Mouse (Mus musculus): ENCODE measurements around the gene Zfp800. TPM values are rescaled to one million over a fixed set of nuclear protein-coding genes. Genes with fewer than 3 reads are reported as not detected.

Gene Zfp800
- polyA plus RNA-seq, 1 experiment from 2014 or later: 21.7 TPM

DNA sequence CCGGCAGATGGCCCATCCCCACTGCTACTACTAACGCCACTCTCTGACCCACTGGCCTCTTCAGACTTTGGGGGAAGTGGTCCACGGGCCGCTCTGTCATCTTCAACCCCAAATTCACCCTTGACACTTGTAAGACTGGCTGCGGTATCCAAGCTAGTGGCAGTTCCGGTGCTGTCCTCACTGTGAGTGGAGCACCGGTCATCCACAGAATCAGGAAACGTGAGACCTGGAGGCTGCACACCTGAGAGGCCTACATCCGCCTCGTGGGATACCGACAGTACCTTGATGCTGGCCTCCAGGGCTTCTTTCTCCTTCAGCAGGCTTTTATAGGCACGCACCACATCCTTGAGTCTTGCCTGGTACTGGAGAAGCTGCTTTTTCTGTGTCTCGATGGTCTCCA is 23.1 kb upstream of the Zfp800 start:
- no peak for ATAC-seq (ENCODE audit: low FRiP score)
- Histone ChIP-seq H3K4me1 (peaks cover 38% of the 10 kb centered on the region), H3K27ac (no peak overlapping the region), H3K36me3 (peaks cover 42% of the 10 kb centered on the region), H3K4me2 (replicated peaks) (peak overlapping the region; percentile 96), H3K9me3 (replicated peaks) (no peaks in the 10 kb centered on the region), H3K4me3 (peak overlapping the region; percentile 65), H3K27me3 (no peaks in the 10 kb centered on the region), H3K9ac (peak overlapping the region; percentile 75)
- 19% methylated on average over 13 of the region's 13 CpGs for WGBS

GRCm38 (mm10) chr6:28420361-28420760 is 22.6 kb upstream of the Zfp800 start:
- 81% methylated on average over 17 of the region's 17 CpGs for WGBS
- Histone ChIP-seq H3K27me3 (no peaks in the 10 kb centered on the region), H3K4me1 (peaks cover 35% of the 10 kb centered on the region), H3K36me3 (peaks cover 42% of the 10 kb centered on the region), H3K9me3 (replicated peaks) (no peaks in the 10 kb centered on the region), H3K27ac (no peak overlapping the region), H3K4me3 (peak overlapping the region; percentile 65), H3K9ac (peak overlapping the region; percentile 75), H3K4me2 (replicated peaks) (peak overlapping the region; percentile 96)
- no peak for ATAC-seq (ENCODE audit: low FRiP score)

GRCm38 (mm10) chr6:28419673-28420072 is 21.9 kb upstream of the Zfp800 start:
- Histone ChIP-seq H3K4me2 (replicated peaks) (peak overlapping the region; percentile 96), H3K9me3 (replicated peaks) (no peaks in the 10 kb centered on the region), H3K27ac (no peak overlapping the region), H3K9ac (no peak overlapping the region), H3K4me3 (no peak overlapping the region), H3K4me1 (peaks cover 30% of the 10 kb centered on the region), H3K36me3 (peaks cover 41% of the 10 kb centered on the region), H3K27me3 (no peaks in the 10 kb centered on the region)
- WGBS: 80% methylated on average over 2 of the region's 2 CpGs
- ATAC-seq (ENCODE audit: low FRiP score): no peak

DNA sequence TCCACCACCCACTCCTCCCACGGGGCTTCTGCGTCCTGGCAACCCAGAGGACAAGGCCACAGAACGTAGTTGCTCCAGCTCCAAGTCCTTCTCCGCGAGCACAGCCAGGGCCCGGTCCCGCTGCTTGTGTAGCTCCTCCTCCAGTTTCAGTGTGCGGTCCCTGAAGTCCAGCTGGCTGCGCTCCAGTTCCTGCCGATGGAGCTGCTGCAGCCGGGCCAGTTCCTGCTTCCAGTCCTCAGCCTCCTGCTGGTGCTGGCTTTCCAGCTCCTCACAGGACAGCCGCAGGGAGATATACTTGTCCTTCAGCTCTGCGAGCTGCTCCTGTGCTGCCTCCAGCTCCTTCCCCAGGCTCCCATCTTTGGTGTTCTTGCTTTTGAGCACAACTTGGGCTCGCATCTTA is 20.6 kb upstream of the Zfp800 start:
- H3K4me1 ChIP-seq: peaks cover 25% of the 10 kb centered on the region
- WGBS: 87% methylated on average over 14 of the region's 14 CpGs
- no peak overlapping the region for H3K4me3 ChIP-seq
- no peak overlapping the region for H3K27ac ChIP-seq
- ATAC-seq (ENCODE audit: low FRiP score): no peak
- H3K27me3 ChIP-seq: no peaks in the 10 kb centered on the region
- H3K36me3 ChIP-seq: peaks cover 43% of the 10 kb centered on the region
- H3K9me3 ChIP-seq (replicated peaks): no peaks in the 10 kb centered on the region
- H3K9ac ChIP-seq: no peak overlapping the region
- H3K4me2 ChIP-seq (replicated peaks): no peak overlapping the region

GRCm38 (mm10) chr6:28416981-28417380 is 19.2 kb upstream of the Zfp800 start:
- H3K4me3 ChIP-seq: no peak overlapping the region
- peaks cover 21% of the 10 kb centered on the region for H3K4me1 ChIP-seq
- H3K9me3 ChIP-seq (replicated peaks): no peaks in the 10 kb centered on the region
- WGBS: 73% methylated on average over 4 of the region's 4 CpGs
- no peak overlapping the region for H3K27ac ChIP-seq
- H3K36me3 ChIP-seq: peaks cover 52% of the 10 kb centered on the region
- no peak overlapping the region for H3K9ac ChIP-seq
- H3K4me2 ChIP-seq (replicated peaks): no peak overlapping the region
- no peaks in the 10 kb centered on the region for H3K27me3 ChIP-seq
- ATAC-seq (ENCODE audit: low FRiP score): no peak

DNA sequence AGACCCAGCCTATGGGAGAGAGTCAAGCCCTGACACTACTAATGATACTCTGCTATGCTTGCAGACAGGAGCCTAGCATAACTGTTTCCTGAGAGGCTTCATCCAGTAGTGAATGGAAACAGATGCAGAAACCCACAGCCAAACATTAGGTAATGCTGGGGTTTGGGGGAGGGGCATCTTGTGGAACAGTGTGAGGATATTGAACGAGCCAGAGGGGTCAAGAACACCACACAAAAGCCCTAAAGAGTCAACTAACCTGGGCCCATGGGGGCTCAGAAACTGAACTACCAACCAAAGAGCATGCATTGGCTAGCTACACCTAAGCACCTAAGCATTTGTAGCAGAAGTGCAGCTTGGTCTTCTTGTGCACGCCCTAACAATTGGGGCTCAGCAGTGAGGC is 13.4 kb upstream of the Zfp800 start:
- Histone ChIP-seq H3K9me3 (replicated peaks) (no peaks in the 10 kb centered on the region), H3K36me3 (peaks cover 23% of the 10 kb centered on the region), H3K4me2 (replicated peaks) (no peak overlapping the region), H3K27me3 (no peaks in the 10 kb centered on the region), H3K9ac (no peak overlapping the region), H3K4me3 (no peak overlapping the region), H3K27ac (no peak overlapping the region), H3K4me1 (no peaks in the 10 kb centered on the region)
- ATAC-seq (ENCODE audit: low FRiP score): no peak
- 84% methylated on average over 2 of the region's 2 CpGs for WGBS

DNA sequence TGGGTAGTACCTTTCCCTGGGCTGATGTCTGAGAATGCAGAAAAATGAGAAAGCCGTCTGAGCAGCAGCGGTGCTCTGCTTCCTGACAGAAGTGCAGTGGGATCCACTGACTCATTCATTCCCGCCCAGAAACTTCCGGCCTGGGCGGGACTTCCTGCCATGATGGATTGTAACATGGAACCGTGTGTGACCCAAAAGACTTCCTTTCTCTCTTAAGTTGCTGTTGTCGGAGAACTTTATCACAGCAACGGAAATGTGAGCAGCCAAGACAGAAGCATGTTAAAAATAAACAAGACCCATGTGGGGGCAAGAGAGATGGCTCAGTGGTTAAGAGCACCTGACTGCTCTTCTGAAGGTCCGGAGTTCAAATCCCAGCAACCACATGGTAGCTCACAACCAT is 12.2 kb upstream of the Zfp800 start:
- H3K36me3 ChIP-seq: peaks cover 11% of the 10 kb centered on the region; the same call in 1 of the 2 replicates
- H3K4me2 ChIP-seq (replicated peaks): no peak overlapping the region
- 87% methylated on average over 9 of the region's 9 CpGs for WGBS
- H3K9me3 ChIP-seq (replicated peaks): no peaks in the 10 kb centered on the region
- no peaks in the 10 kb centered on the region for H3K4me1 ChIP-seq
- no peaks in the 10 kb centered on the region for H3K27me3 ChIP-seq
- no peak overlapping the region for H3K27ac ChIP-seq
- H3K4me3 ChIP-seq: no peak overlapping the region
- no peak overlapping the region for H3K9ac ChIP-seq
- no peak for ATAC-seq (ENCODE audit: low FRiP score)

DNA sequence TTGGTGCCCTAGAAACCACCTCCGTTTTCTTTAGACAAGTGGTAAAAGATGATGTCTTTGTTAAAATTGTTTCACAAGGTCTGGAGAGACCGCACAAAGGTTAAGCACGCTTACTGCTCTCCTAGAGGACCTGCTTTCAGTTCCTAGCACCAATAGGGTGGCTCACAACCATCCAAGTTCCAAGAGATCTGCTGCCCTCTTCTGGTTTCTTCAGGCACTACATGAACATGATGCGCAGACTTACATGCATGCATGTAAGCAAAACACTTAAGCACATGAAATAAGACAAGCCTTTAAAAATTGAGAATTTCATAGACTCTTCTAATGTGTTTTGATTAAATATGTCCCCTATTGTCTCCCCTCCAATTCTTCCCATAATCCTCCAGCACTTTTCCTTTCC is 2.0 kb upstream of the Zfp800 start:
- Histone ChIP-seq H3K9me3 (replicated peaks) (peaks cover 5% of the 10 kb centered on the region; the same call in 1 of the 2 replicates), H3K9ac (no peak overlapping the region), H3K27me3 (peaks cover 16% of the 10 kb centered on the region), H3K4me3 (no peak overlapping the region), H3K4me1 (peaks cover 3% of the 10 kb centered on the region; the same call in 1 of the 2 replicates), H3K4me2 (replicated peaks) (no peak overlapping the region), H3K36me3 (no peaks in the 10 kb centered on the region), H3K27ac (no peak overlapping the region)
- ATAC-seq (ENCODE audit: low FRiP score): no peak
- WGBS: 92% methylated on average over 4 of the region's 4 CpGs

DNA sequence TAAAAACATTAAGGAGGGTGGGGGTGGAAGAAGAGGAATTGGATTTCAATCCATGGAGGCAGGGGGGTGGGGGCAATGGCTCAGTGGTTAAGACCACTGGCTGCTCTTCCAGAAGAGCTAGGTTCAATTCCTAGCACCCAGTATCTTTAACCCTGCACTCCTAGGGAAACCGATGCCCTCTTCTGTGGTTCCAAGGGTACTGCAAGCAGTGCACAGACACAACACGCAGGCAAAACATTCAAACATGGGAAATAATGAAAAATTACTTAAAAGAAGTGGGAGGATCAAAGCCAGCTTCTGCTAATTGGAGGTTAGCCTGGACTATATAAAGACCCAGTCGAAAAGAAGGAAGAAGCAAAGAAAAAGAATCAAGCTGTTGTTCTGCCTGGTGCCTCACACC is 921 bp upstream of the Zfp800 start:
- no peak for ATAC-seq (ENCODE audit: low FRiP score)
- peaks cover 5% of the 10 kb centered on the region; the same call in 1 of the 2 replicates for H3K9me3 ChIP-seq (replicated peaks)
- WGBS: 88% methylated on average over 3 of the region's 3 CpGs

DNA sequence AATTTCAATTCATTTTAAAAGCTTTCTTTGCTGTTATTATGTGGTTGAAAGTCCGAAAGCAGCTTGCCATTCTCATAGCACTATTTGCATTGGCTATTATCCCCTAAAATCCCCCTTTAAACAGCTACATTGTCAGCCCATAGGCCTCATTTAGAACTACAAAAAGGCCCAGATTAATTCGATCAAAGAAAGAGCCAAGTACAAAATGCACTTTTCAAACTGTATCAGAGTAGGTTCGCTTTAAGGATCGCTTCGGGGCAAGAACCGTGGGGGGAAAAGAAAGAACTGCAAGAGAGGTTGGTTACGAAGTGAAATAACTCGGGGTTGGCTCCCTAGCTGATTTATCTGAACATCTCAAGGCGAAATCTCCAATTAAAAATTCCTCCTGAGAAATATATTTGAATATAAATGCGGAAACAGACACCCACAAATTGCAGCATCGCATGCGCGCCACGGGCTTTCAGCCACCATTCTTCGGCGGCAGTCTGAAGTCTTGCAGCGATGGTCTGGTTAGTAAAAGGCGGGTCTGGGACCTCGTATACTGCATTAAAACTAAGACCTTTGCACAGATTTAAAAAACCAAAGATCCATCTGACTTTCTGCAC is 850 bp downstream of the Zfp800 start:
- Histone ChIP-seq H3K27me3 (peaks cover 16% of the 10 kb centered on the region), H3K4me3 (peak overlapping the region; percentile 48), H3K4me2 (replicated peaks) (peak overlapping the region; percentile 85), H3K9ac (peak overlapping the region; percentile 61), H3K27ac (no peak overlapping the region), H3K4me1 (peaks cover 3% of the 10 kb centered on the region; the same call in 1 of the 2 replicates), H3K36me3 (no peaks in the 10 kb centered on the region), H3K9me3 (replicated peaks) (peaks cover 5% of the 10 kb centered on the region; the same call in 1 of the 2 replicates)
- WGBS: under 1% methylated on average over 19 of the region's 19 CpGs
- ATAC-seq (ENCODE audit: low FRiP score): no peak

More for the DNA sequence above, 921 bp upstream of the Zfp800 start:
- Histone ChIP-seq H3K36me3 (no peaks in the 10 kb centered on the region), H3K4me3 (no peak overlapping the region), H3K4me2 (replicated peaks) (no peak overlapping the region), H3K27me3 (peaks cover 16% of the 10 kb centered on the region), H3K9ac (no peak overlapping the region), H3K27ac (no peak overlapping the region), H3K4me1 (peaks cover 3% of the 10 kb centered on the region; the same call in 1 of the 2 replicates)

DNA sequence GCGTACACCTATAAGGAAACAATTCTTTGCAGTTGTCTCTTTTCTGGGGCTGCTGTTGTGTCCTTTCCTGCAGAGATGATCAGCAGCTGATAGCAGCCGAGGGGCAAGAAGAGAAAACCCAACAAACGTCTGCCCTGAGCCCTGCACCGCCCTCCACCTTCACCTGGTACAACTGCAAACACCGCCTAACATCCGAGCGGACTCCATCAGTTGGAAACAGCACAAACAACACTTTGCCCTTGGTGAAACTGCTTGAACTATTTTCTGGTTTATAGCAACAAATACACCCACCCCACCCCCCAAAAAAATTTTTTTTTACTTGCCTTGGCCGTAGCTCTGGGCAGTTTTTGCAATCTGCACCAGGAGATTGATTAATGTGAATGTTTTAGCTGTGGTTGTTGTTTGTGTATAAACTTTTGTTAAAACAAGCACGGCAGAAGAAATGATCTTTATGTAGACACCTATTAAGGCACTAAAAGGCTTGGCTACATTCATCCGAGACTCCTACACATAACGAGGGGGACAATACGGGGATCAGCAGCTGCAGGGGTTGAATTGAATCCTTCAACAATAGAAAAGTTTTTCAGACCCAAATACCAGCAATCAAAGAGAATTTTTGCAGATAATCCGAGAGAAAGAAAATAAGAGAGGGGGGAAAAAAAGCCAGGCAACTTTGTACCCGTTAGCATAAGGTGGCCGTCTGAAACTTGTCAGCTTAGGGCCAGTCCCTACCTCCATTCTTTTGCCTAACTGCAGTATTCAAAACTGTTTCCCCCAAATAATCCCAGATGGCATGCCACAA is 1.6 kb downstream of the Zfp800 start:
- Histone ChIP-seq H3K4me3 (peak overlapping the region; percentile 48), H3K27ac (no peak overlapping the region), H3K9me3 (replicated peaks) (peaks cover 5% of the 10 kb centered on the region; the same call in 1 of the 2 replicates), H3K4me1 (peaks cover 3% of the 10 kb centered on the region; the same call in 1 of the 2 replicates), H3K4me2 (replicated peaks) (peak overlapping the region; percentile 85), H3K36me3 (no peaks in the 10 kb centered on the region), H3K27me3 (peaks cover 16% of the 10 kb centered on the region), H3K9ac (no peak overlapping the region; the same call in 1 of the 2 replicates)
- no peak for ATAC-seq (ENCODE audit: low FRiP score)
- WGBS: 21% methylated on average over 15 of the region's 15 CpGs

DNA sequence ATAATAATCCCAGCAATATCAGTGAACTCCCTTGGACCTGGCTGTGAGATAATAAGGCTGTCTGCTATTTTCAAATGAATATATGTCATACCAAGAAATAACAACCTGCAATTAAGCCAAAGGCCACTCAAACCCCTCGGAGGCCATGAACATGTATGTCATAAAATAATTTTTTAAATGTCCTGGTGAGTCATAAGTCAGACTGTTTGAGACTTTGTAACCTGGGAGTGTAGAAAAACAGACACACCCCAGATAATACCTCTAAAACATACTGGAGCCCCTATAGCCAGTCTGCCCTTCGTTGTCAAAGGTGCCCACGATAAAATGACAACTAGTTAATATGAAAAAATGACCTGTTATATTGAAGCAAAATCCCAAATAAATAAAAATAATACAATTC is 8.8 kb downstream of the Zfp800 start:
- ATAC-seq (ENCODE audit: low FRiP score): no peak
- no peak overlapping the region for H3K4me2 ChIP-seq (replicated peaks)
- no peaks in the 10 kb centered on the region for H3K9me3 ChIP-seq (replicated peaks)
- no peaks in the 10 kb centered on the region for H3K36me3 ChIP-seq
- H3K4me1 ChIP-seq: no peaks in the 10 kb centered on the region
- H3K4me3 ChIP-seq: no peak overlapping the region
- H3K27me3 ChIP-seq: no peaks in the 10 kb centered on the region
- H3K27ac ChIP-seq: no peak overlapping the region
- no peak overlapping the region for H3K9ac ChIP-seq
- 96% methylated on average over 3 of the region's 3 CpGs for WGBS

Data from hindbrain, embryonic 12.5 days (tissue).